15 mouse cellular contexts compared by ENCODE assay signal in the genomic region with DNA sequence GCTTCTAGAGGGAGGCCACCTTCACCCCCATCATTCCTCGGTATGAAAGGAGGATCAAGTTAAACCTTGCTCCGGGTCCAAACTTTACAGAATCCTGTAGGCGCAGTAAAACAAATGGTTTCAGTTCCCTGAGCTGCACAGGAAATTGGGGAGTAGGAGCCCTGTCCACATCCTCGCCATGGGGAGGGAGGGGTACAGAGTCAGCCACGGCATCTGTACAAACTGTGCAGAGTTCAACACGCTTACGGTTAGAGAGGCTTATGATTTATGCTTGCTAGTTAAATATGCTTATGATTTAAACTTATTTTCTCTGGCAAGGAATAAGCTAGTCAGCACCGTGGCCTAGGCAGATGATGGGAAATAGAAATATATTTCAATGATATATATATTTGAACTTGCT. TPM values are rescaled to one million over a fixed set of nuclear protein-coding genes. Genes with fewer than 3 reads are reported as not detected.
DNase-seq lines count a peak whose midpoint lies in the region; ATAC-seq lines count a peak whose summit lies in the region.
"Had no signal": no experiment of that assay in that cellular context is flagged by ENCODE, and none has a peak within 500 bp of the region (broad histone marks: within the 10 kb centered on the region; RNA-seq: fewer than 3 reads in every experiment).

No protein-coding gene starts in this region.

- H3K4me3 ChIP-seq in intestine, embryonic 15.5 days (replicated peaks), result no peak overlapping the region
- no peak overlapping the region for H3K4me3 ChIP-seq in intestine, embryonic 16.5 days (ENCODE audit: low read length)
- H3K4me3 ChIP-seq in limb, embryonic 10.5 days, result no peak overlapping the region
- H3K4me3 ChIP-seq: forebrain, embryonic 13.5 days; liver, embryonic 13.5 days had no signal

- no peak for ATAC-seq in intestine, embryonic 15.5 days
- no peak for ATAC-seq in intestine, embryonic 16.5 days
- ATAC-seq: activated CD4-positive, CD25-positive, alpha-beta regulatory T cell, adult 4 months; forebrain, embryonic 13.5 days; hindbrain, embryonic 16.5 days had no signal

- no peak overlapping the region for H3K9ac ChIP-seq in intestine, embryonic 15.5 days
- no peak overlapping the region for H3K9ac ChIP-seq in intestine, embryonic 16.5 days (ENCODE audit: low read depth, low read length)
- H3K9ac ChIP-seq: forebrain, embryonic 13.5 days; liver, embryonic 13.5 days had no signal

- H3K9me3 ChIP-seq in intestine, embryonic 15.5 days, result no peaks in the 10 kb centered on the region
- H3K9me3 ChIP-seq in intestine, embryonic 16.5 days (ENCODE audit: control insufficient read depth, low read length), result no peaks in the 10 kb centered on the region
- no peaks in the 10 kb centered on the region for H3K9me3 ChIP-seq in limb, embryonic 10.5 days (replicated peaks)
- H3K9me3 ChIP-seq: forebrain, embryonic 13.5 days; liver, embryonic 13.5 days had no signal

- H3K4me2 ChIP-seq in intestine, embryonic 15.5 days (replicated peaks), result 0 out of 2 replicates have a peak overlapping the region, but pooled peaks have one; percentile 11
- no peak overlapping the region for H3K4me2 ChIP-seq in intestine, embryonic 16.5 days (ENCODE audit: low read depth, low read length)
- H3K4me2 ChIP-seq: forebrain, embryonic 13.5 days; liver, embryonic 13.5 days had no signal

- intact Hi-C loops in heart, postnatal 25 days (cut with DNase I), result no loop called here

- H3K27ac ChIP-seq in intestine, embryonic 15.5 days, result no peak overlapping the region
- no peak overlapping the region for H3K27ac ChIP-seq in intestine, embryonic 16.5 days (ENCODE audit: low read length)
- H3K27ac ChIP-seq in limb, embryonic 10.5 days, result 0 out of 2 replicates have a peak overlapping the region, but pooled peaks have one; percentile 59
- H3K27ac ChIP-seq: forebrain, embryonic 13.5 days; liver, embryonic 13.5 days had no signal

- no peaks in the 10 kb centered on the region for H3K36me3 ChIP-seq in intestine, embryonic 15.5 days
- no peaks in the 10 kb centered on the region for H3K36me3 ChIP-seq in intestine, embryonic 16.5 days (ENCODE audit: control insufficient read depth, insufficient read depth, low read length)
- H3K36me3 ChIP-seq in limb, embryonic 10.5 days, result no peaks in the 10 kb centered on the region
- H3K36me3 ChIP-seq: liver, embryonic 13.5 days had no signal

- 30% methylated on average over 8 of the region's 8 CpGs for WGBS in intestine, embryonic 15.5 days
- 40% methylated on average over 8 of the region's 8 CpGs for WGBS in intestine, embryonic 16.5 days
- 57% methylated on average over 8 of the region's 8 CpGs for WGBS in limb, embryonic 10.5 days

- no peaks in the 10 kb centered on the region for H3K27me3 ChIP-seq in intestine, embryonic 15.5 days (replicated peaks)
- H3K27me3 ChIP-seq in intestine, embryonic 16.5 days (replicated peaks; ENCODE audit: control insufficient read depth, insufficient read depth, low read length), result no peaks in the 10 kb centered on the region
- peaks cover 6% of the 10 kb centered on the region; the same call in 1 of the 2 replicates for H3K27me3 ChIP-seq in limb, embryonic 10.5 days (ENCODE audit: low read depth, poor library complexity, severe bottlenecking)
- H3K27me3 ChIP-seq: liver, embryonic 13.5 days had no signal

- H3K4me1 ChIP-seq in intestine, embryonic 15.5 days (replicated peaks), result no peaks in the 10 kb centered on the region
- H3K4me1 ChIP-seq in intestine, embryonic 16.5 days (ENCODE audit: control insufficient read depth, insufficient read depth, low read length), result peaks cover 3% of the 10 kb centered on the region; the same call in 1 of the 2 replicates
- peaks cover 75% of the 10 kb centered on the region for H3K4me1 ChIP-seq in limb, embryonic 10.5 days
- H3K4me1 ChIP-seq: liver, embryonic 13.5 days had no signal

- DNase-seq in thymus, postnatal 14 days, result peak; percentile 42
- DNase-seq in thymus, postnatal 10 days (ENCODE audit: low spot score in 2 of 2), result no peak
- DNase-seq in limb, embryonic 10.5 days (ENCODE audit: low spot score), result no peak
- DNase-seq in mesoderm, embryonic 11.5 days (ENCODE audit: low read depth, low spot score), result peak; percentile 55
- DNase-seq in gastrocnemius, adult 18-20 months (ENCODE audit: low spot score), result no peak
- no peak for DNase-seq in heart, postnatal 25 days (ENCODE audit: low spot score)
- DNase-seq: cerebellum, postnatal 36 days; heart, postnatal 36 days; liver, embryonic 13.5 days; midbrain, embryonic 14.5 days had no signal

RNA-seq across cellular contexts. Expression of a gene that starts 47.1 kb away (rescaled TPM):
- 10.6 and 12.3 TPM in 2 replicates for polyA plus RNA-seq in intestine, embryonic 15.5 days (2015; fragmentation: Nextera tagmentation; extraction: Ambion mirVana)
- 9.0 and 10.1 TPM in 2 replicates for polyA plus RNA-seq in intestine, embryonic 16.5 days (2015; fragmentation: Nextera tagmentation; extraction: Ambion mirVana)
- polyA plus RNA-seq in limb, embryonic 10.5 days (2016; fragmentation: Nextera tagmentation; extraction: Ambion mirVana), result 11.1 and 14.6 TPM in 2 replicates
- total RNA-seq in gastrocnemius, adult 18-20 months (2021), result 10 to 100 TPM; 27.4 to 28.5 TPM
- 10 to 100 TPM; 36.9 to 40.7 TPM for total RNA-seq in heart, postnatal 25 days (2021)

RNA-seq across cellular contexts. Expression of a gene that starts 47.1 kb away (rescaled TPM):
- polyA plus RNA-seq in intestine, embryonic 15.5 days (2015; fragmentation: Nextera tagmentation; extraction: Ambion mirVana), result 2.7 and 3.8 TPM in 2 replicates
- 1.7 and 2.4 TPM in 2 replicates for polyA plus RNA-seq in intestine, embryonic 16.5 days (2015; fragmentation: Nextera tagmentation; extraction: Ambion mirVana)
- polyA plus RNA-seq in limb, embryonic 10.5 days (2016; fragmentation: Nextera tagmentation; extraction: Ambion mirVana), result 2.4 and 3.2 TPM in 2 replicates
- 1 to 10 TPM; 1.0 to 1.4 TPM for total RNA-seq in gastrocnemius, adult 18-20 months (2021)
- 1 to 10 TPM; 1.5 to 2.7 TPM for total RNA-seq in heart, postnatal 25 days (2021)

Comparison
In these comparisons a context has a peak if more than half of its experiments do, and no peak if none do; other contexts are left out.
1. DNase-seq: peak in thymus, postnatal 14 days (single experiment) and mesoderm, embryonic 11.5 days (single experiment); none in thymus, postnatal 10 days (0 of 2), limb, embryonic 10.5 days (single experiment), gastrocnemius, adult 18-20 months (single experiment) and heart, postnatal 25 days (single experiment).